Mouse (Mus musculus) limb, embryonic 15.5 days (tissue): ENCODE data around the gene Ifit1. TPM values are rescaled to one million over a fixed set of nuclear protein-coding genes. Genes with fewer than 3 reads are reported as not detected.
"Not testable (repeated sequence)": the region's sequence is repeated elsewhere in the genome, so short reads cannot be mapped to it uniquely, and the experiment has no call there.

ENCODE experiments used
- ATAC-seq: fragments of 200-750 bp; cut with Nextera tagmentation; 2 replicates; pipeline ENCODE4 v1.8.0; 2017; ENCODE audit warnings: low read depth, moderate TSS enrichment; ENCODE audit not compliant: insufficient number of reproducible peaks, low FRiP score, low TSS enrichment
- H3K27ac ChIP-seq: fragments of 300-500 bp; sonication (generic); 2 replicates; pipeline ENCODE4 v1.5.1; 2015; ENCODE audit warnings: moderate library complexity, mild to moderate bottlenecking, inconsistent platforms
- H3K27me3 ChIP-seq: fragments of 300-500 bp; sonication (generic); 2 replicates; pipeline ENCODE4 v1.6.1; 2015; ENCODE audit warnings: inconsistent platforms
- H3K36me3 ChIP-seq: fragments of 300-500 bp; sonication (generic); 2 replicates; pipeline ENCODE4 v1.6.1; 2015; ENCODE audit warnings: inconsistent platforms
- H3K4me1 ChIP-seq: fragments of 300-500 bp; sonication (generic); 2 replicates; pipeline ENCODE4 v1.6.1; 2015; ENCODE audit warnings: inconsistent platforms
- H3K4me2 ChIP-seq: fragments of 300-500 bp; sonication (generic); 2 replicates; pipeline ENCODE4 v1.6.1; 2015; ENCODE audit warnings: mild to moderate bottlenecking, inconsistent platforms
- H3K4me3 ChIP-seq: fragments of 300-500 bp; sonication (generic); 2 replicates; pipeline ENCODE4 v1.5.1; 2015; ENCODE audit warnings: mild to moderate bottlenecking, inconsistent platforms
- H3K9ac ChIP-seq: fragments of 300-500 bp; sonication (generic); 2 replicates; pipeline ENCODE4 v1.6.1; 2015; ENCODE audit warnings: inconsistent platforms
- H3K9me3 ChIP-seq: fragments of 300-500 bp; sonication (generic); 2 replicates; pipeline ENCODE4 v1.6.1; 2016; ENCODE audit warnings: inconsistent platforms
- WGBS: fragments of 180-500 bp; shearing (Covaris S2); methylation state at CpG from one replicate; pipeline ENCODE4 v1.1.7; 2015; 5-methylcytosine and 5-hydroxymethylcytosine counted together
- polyA plus RNA-seq: library from polyadenylated mRNA; unstranded; fragments of >200 nt; fragmentation: Nextera tagmentation; extraction: Ambion mirVana; gene quantifications from 2 replicates; pipeline ENCODE4 v1.2.1, GENCODE M21; 2015

Gene Ifit1
- polyA plus RNA-seq: 0.86 and 1.5 TPM in 2 replicates

- no peak within 1 kb of the TSS for H3K27ac ChIP-seq
- ATAC-seq: no peak
- H3K9me3 ChIP-seq: no peaks in the 10 kb centered on the region
- H3K4me3 ChIP-seq: no peak within 1 kb of the TSS
- no peak within 1 kb of the TSS for H3K9ac ChIP-seq
- no peaks in the 10 kb centered on the region for H3K36me3 ChIP-seq
- H3K4me1 ChIP-seq: no peaks in the 10 kb centered on the region
- 32% methylated on average over 4 of the region's 4 CpGs for WGBS
- peaks cover 6% of the 10 kb centered on the region for H3K27me3 ChIP-seq
- H3K4me2 ChIP-seq: no peak within 1 kb of the TSS; the same call in 1 of the 2 replicates
Measured at GRCm38 (mm10) chr19:34640623-34641022, at the start of gene Ifit1, which contains the start of gene Ifit1bl2. TSS of gene Ifit1 (plus strand) at chr19:34640871. TSS of gene Ifit1bl2 (minus strand) at chr19:34640743.

- H3K4me2 ChIP-seq: no peak overlapping the region
- WGBS: 85% methylated on average over 2 of the region's 2 CpGs
Measured at GRCm38 (mm10) chr19:34593456-34593855, 47.2 kb upstream of the Ifit1 start.

GRCm38 (mm10) chr19:34594523-34594922 is 46.1 kb upstream of the Ifit1 start:
- not testable (repeated sequence) for H3K9me3 ChIP-seq, H3K9ac ChIP-seq, H3K27me3 ChIP-seq, H3K27ac ChIP-seq, H3K4me3 ChIP-seq, H3K4me2 ChIP-seq, H3K36me3 ChIP-seq, H3K4me1 ChIP-seq, ATAC-seq
- 81% methylated on average over 3 of the region's 3 CpGs for WGBS

More at GRCm38 (mm10) chr19:34593456-34593855, 47.2 kb upstream of the Ifit1 start:
- H3K27me3 ChIP-seq: no peaks in the 10 kb centered on the region
- no peaks in the 10 kb centered on the region for H3K36me3 ChIP-seq
- no peak overlapping the region for H3K27ac ChIP-seq
- no peak overlapping the region for H3K4me3 ChIP-seq
- H3K4me1 ChIP-seq: peaks cover 2% of the 10 kb centered on the region
- no peaks in the 10 kb centered on the region for H3K9me3 ChIP-seq
- H3K9ac ChIP-seq: no peak overlapping the region
- no peak for ATAC-seq

- Histone ChIP-seq H3K27ac (no peak overlapping the region), H3K27me3 (no peaks in the 10 kb centered on the region), H3K9ac (no peak overlapping the region), H3K4me3 (no peak overlapping the region), H3K9me3 (no peaks in the 10 kb centered on the region), H3K4me1 (peaks cover 4% of the 10 kb centered on the region), H3K36me3 (no peaks in the 10 kb centered on the region), H3K4me2 (no peak overlapping the region)
- ATAC-seq: no peak
Measured at GRCm38 (mm10) chr19:34596811-34597210, 43.9 kb upstream of the Ifit1 start.

- WGBS: 67% methylated on average over 2 of the region's 2 CpGs
- Histone ChIP-seq H3K9me3 (no peaks in the 10 kb centered on the region), H3K9ac (no peak overlapping the region), H3K27me3 (no peaks in the 10 kb centered on the region), H3K4me3 (no peak overlapping the region), H3K27ac (no peak overlapping the region), H3K36me3 (no peaks in the 10 kb centered on the region), H3K4me1 (peaks cover 4% of the 10 kb centered on the region), H3K4me2 (no peak overlapping the region)
- no peak for ATAC-seq
Measured at GRCm38 (mm10) chr19:34598341-34598740, 42.3 kb upstream of the Ifit1 start.

- H3K9ac ChIP-seq, H3K4me2 ChIP-seq, H3K27ac ChIP-seq, ATAC-seq, H3K36me3 ChIP-seq, H3K4me1 ChIP-seq, H3K27me3 ChIP-seq, H3K9me3 ChIP-seq, H3K4me3 ChIP-seq: not testable (repeated sequence)
Measured at GRCm38 (mm10) chr19:34599250-34599649, 41.4 kb upstream of the Ifit1 start.

- WGBS: 55% methylated on average over 1 of the region's 1 CpGs
- not testable (repeated sequence) for H3K27me3 ChIP-seq, H3K4me3 ChIP-seq, H3K9ac ChIP-seq, H3K9me3 ChIP-seq, H3K4me2 ChIP-seq, H3K27ac ChIP-seq, H3K4me1 ChIP-seq, H3K36me3 ChIP-seq, ATAC-seq
Measured at GRCm38 (mm10) chr19:34601888-34602287, 38.8 kb upstream of the Ifit1 start, which contains the start of gene Ifit1bl1. TSS of gene Ifit1bl1 (minus strand) at chr19:34601956.

GRCm38 (mm10) chr19:34605472-34605871 is 35.2 kb upstream of the Ifit1 start:
- no peaks in the 10 kb centered on the region for H3K9me3 ChIP-seq
- no peak overlapping the region for H3K27ac ChIP-seq
- no peaks in the 10 kb centered on the region for H3K36me3 ChIP-seq
- H3K4me1 ChIP-seq: no peaks in the 10 kb centered on the region
- H3K9ac ChIP-seq: no peak overlapping the region
- 89% methylated on average over 3 of the region's 3 CpGs for WGBS
- H3K4me3 ChIP-seq: no peak overlapping the region
- no peak overlapping the region for H3K4me2 ChIP-seq
- ATAC-seq: no peak
- no peaks in the 10 kb centered on the region for H3K27me3 ChIP-seq

GRCm38 (mm10) chr19:34607237-34608051 is 33.2 kb upstream of the Ifit1 start, which contains the start of gene Ifit3b:
TSS of gene Ifit3b (plus strand) at chr19:34607970.
- 33% methylated on average over 4 of the region's 4 CpGs for WGBS
- H3K4me2 ChIP-seq, H3K4me3 ChIP-seq, H3K4me1 ChIP-seq, H3K9ac ChIP-seq, H3K9me3 ChIP-seq, H3K27ac ChIP-seq, H3K36me3 ChIP-seq, H3K27me3 ChIP-seq: not testable (repeated sequence)
- 0 out of 2 replicates have a peak, but pooled peaks have one; percentile 30 for ATAC-seq

GRCm38 (mm10) chr19:34610118-34610517 is 30.6 kb upstream of the Ifit1 start:
- H3K27me3 ChIP-seq, H3K9me3 ChIP-seq, H3K4me3 ChIP-seq, H3K9ac ChIP-seq, H3K4me2 ChIP-seq, H3K36me3 ChIP-seq, ATAC-seq, H3K27ac ChIP-seq, H3K4me1 ChIP-seq: not testable (repeated sequence)
- 72% methylated on average over 3 of the region's 3 CpGs for WGBS

- H3K4me2 ChIP-seq, H3K27me3 ChIP-seq, H3K27ac ChIP-seq, ATAC-seq, H3K9me3 ChIP-seq, H3K4me3 ChIP-seq, H3K36me3 ChIP-seq, H3K9ac ChIP-seq, H3K4me1 ChIP-seq: not testable (repeated sequence)
- WGBS: 80% methylated on average over 5 of the region's 11 CpGs
Measured at GRCm38 (mm10) chr19:34612243-34613001, 28.2 kb upstream of the Ifit1 start.

- no peak overlapping the region for H3K4me2 ChIP-seq
- H3K4me3 ChIP-seq: no peak overlapping the region
- WGBS: 88% methylated on average over 5 of the region's 5 CpGs
Measured at GRCm38 (mm10) chr19:34620871-34621270, 19.8 kb upstream of the Ifit1 start.

More at GRCm38 (mm10) chr19:34620871-34621270, 19.8 kb upstream of the Ifit1 start:
- H3K9me3 ChIP-seq: no peaks in the 10 kb centered on the region
- no peak overlapping the region for H3K9ac ChIP-seq
- no peaks in the 10 kb centered on the region for H3K27me3 ChIP-seq
- no peak for ATAC-seq
- H3K4me1 ChIP-seq: no peaks in the 10 kb centered on the region
- no peak overlapping the region for H3K27ac ChIP-seq
- H3K36me3 ChIP-seq: no peaks in the 10 kb centered on the region
